12 mouse cellular contexts compared by ENCODE assay signal in genomic region chr17:28531946-28532345, GRCm38 (mm10). TPM values are rescaled to one million over a fixed set of nuclear protein-coding genes. Genes with fewer than 3 reads are reported as not detected.
DNase-seq lines count a peak whose midpoint lies in the region; ATAC-seq lines count a peak whose summit lies in the region.
"Had no signal": no experiment of that assay in that cellular context is flagged by ENCODE, and none has a peak within 500 bp of the region (broad histone marks: within the 10 kb centered on the region; RNA-seq: fewer than 3 reads in every experiment).

No protein-coding gene starts in this region.

- H3K4me3 ChIP-seq in kidney, embryonic 15.5 days (replicated peaks): peak overlapping the region; percentile 10
- H3K4me3 ChIP-seq: myocyte had no signal

- H3K9ac ChIP-seq in kidney, embryonic 15.5 days: no peak overlapping the region

- 0 out of 2 replicates have a peak, but pooled peaks have one; percentile 36 for ATAC-seq in kidney, embryonic 15.5 days (replicated peaks; ENCODE audit: low FRiP score)
- ATAC-seq in megakaryocyte-erythroid progenitor cell, adult 5-6 weeks (replicated peaks; ENCODE audit: low FRiP score, low TSS enrichment, poor library complexity, severe bottlenecking): 0 out of 2 replicates have a peak, but pooled peaks have one; percentile 47
- ATAC-seq: Patski had no signal

- 0 out of 2 replicates have a peak, but pooled peaks cover 8% of the 10 kb centered on the region for H3K27me3 ChIP-seq in kidney, embryonic 15.5 days
- H3K27me3 ChIP-seq: Patski had no signal

- H3K27ac ChIP-seq in kidney, embryonic 15.5 days: no peak overlapping the region

- H3K4me2 ChIP-seq in kidney, embryonic 15.5 days: peak overlapping the region; percentile 48

- WGBS in kidney, embryonic 15.5 days: 11% methylated on average over 18 of the region's 18 CpGs

- H3K36me3 ChIP-seq in kidney, embryonic 15.5 days: no peaks in the 10 kb centered on the region

- peaks cover 22% of the 10 kb centered on the region for H3K4me1 ChIP-seq in kidney, embryonic 15.5 days

- DNase-seq in kidney, adult 11 months: no peak
- peak; percentile 82 for DNase-seq in ZHBTc4 (ENCODE audit: low read depth, low spot score)
- DNase-seq in induced T-regulatory cell, adult 2 months (ENCODE audit: low read depth): peak; percentile 34
- no peak for DNase-seq in gastrocnemius, postnatal 4 days (ENCODE audit: low spot score in 2 of 2)
- DNase-seq in gastrocnemius, adult 8-10 months (ENCODE audit: low spot score in 2 of 2): no peak
- DNase-seq in urinary bladder, adult 18-20 months (ENCODE audit: low spot score in 2 of 2): no peak
- DNase-seq: cerebellum, adult 2 months; heart, adult 11 months had no signal

- H3K9me3 ChIP-seq in kidney, embryonic 15.5 days (replicated peaks): no peaks in the 10 kb centered on the region

RNA-seq across cellular contexts. Expression of gene Armc12, which starts 1.3 kb away (rescaled TPM):
- not detected in 2 replicates for polyA plus RNA-seq in kidney, embryonic 15.5 days (2015; fragmentation: Nextera tagmentation; extraction: Ambion mirVana)
- total RNA-seq in megakaryocyte-erythroid progenitor cell, adult 5-6 weeks (2014; fragmentation: Nextera tagmentation): not detected in 2 replicates
- total RNA-seq in megakaryocyte-erythroid progenitor cell, adult 5-6 weeks (2017): not detected in 2 replicates
- total RNA-seq in gastrocnemius, postnatal 4 days (2021): not detected
- total RNA-seq in gastrocnemius, adult 8-10 months (2022): not detected
- polyA plus RNA-seq: cerebellum, adult 2 months; myocyte; Patski had no signal

RNA-seq across cellular contexts. Expression of gene Fkbp5, which starts 14.6 kb away (rescaled TPM):
- 31.1 and 35.0 TPM in 2 replicates for polyA plus RNA-seq in kidney, embryonic 15.5 days (2015; fragmentation: Nextera tagmentation; extraction: Ambion mirVana)
- 19.8 and 32.3 TPM in 2 replicates for total RNA-seq in megakaryocyte-erythroid progenitor cell, adult 5-6 weeks (2014; fragmentation: Nextera tagmentation)
- 19.9 and 25.1 TPM in 2 replicates for total RNA-seq in megakaryocyte-erythroid progenitor cell, adult 5-6 weeks (2017)
- 10 to 100 TPM; 11.5 to 12.0 TPM for total RNA-seq in gastrocnemius, postnatal 4 days (2021)
- 100 to 1,000 TPM in 1 of 4 experiments, 10 to 100 TPM in 3; 39.2 to 148 (median 53.2) TPM for total RNA-seq in gastrocnemius, adult 8-10 months (2022)

RNA-seq across cellular contexts. Expression of gene Clpsl2, which starts 17.3 kb away (rescaled TPM):
- polyA plus RNA-seq in kidney, embryonic 15.5 days (2015; fragmentation: Nextera tagmentation; extraction: Ambion mirVana): not detected in 2 replicates
- not detected in 2 replicates for total RNA-seq in megakaryocyte-erythroid progenitor cell, adult 5-6 weeks (2014; fragmentation: Nextera tagmentation)
- total RNA-seq in megakaryocyte-erythroid progenitor cell, adult 5-6 weeks (2017): not detected in 2 replicates
- total RNA-seq in gastrocnemius, postnatal 4 days (2021): not detected
- total RNA-seq in gastrocnemius, adult 8-10 months (2022): not detected
- polyA plus RNA-seq: cerebellum, adult 2 months; myocyte; Patski had no signal

RNA-seq across cellular contexts. Expression of gene Clps, which starts 28.6 kb away (rescaled TPM):
- 0.78 and 2.6 TPM in 2 replicates for polyA plus RNA-seq in kidney, embryonic 15.5 days (2015; fragmentation: Nextera tagmentation; extraction: Ambion mirVana)
- total RNA-seq in megakaryocyte-erythroid progenitor cell, adult 5-6 weeks (2014; fragmentation: Nextera tagmentation): not detected in 2 replicates
- not detected in 2 replicates for total RNA-seq in megakaryocyte-erythroid progenitor cell, adult 5-6 weeks (2017)
- total RNA-seq in gastrocnemius, postnatal 4 days (2021): not detected
- not detected for total RNA-seq in gastrocnemius, adult 8-10 months (2022)
- polyA plus RNA-seq: myocyte, Patski had no signal

RNA-seq across cellular contexts. Expression of gene Lhfpl5, which starts 43.5 kb away (rescaled TPM):
- polyA plus RNA-seq in kidney, embryonic 15.5 days (2015; fragmentation: Nextera tagmentation; extraction: Ambion mirVana): 0.54 and 0.91 TPM in 2 replicates
- total RNA-seq in megakaryocyte-erythroid progenitor cell, adult 5-6 weeks (2014; fragmentation: Nextera tagmentation): not detected in 2 replicates
- not detected in 2 replicates for total RNA-seq in megakaryocyte-erythroid progenitor cell, adult 5-6 weeks (2017)
- not detected for total RNA-seq in gastrocnemius, postnatal 4 days (2021)
- total RNA-seq in gastrocnemius, adult 8-10 months (2022): not detected

Comparison
In these comparisons a context has a peak if more than half of its experiments do, and no peak if none do; other contexts are left out.
1. DNase-seq: peak in ZHBTc4 (single experiment) and induced T-regulatory cell, adult 2 months (single experiment); none in kidney, adult 11 months (single experiment), gastrocnemius, postnatal 4 days (0 of 2), gastrocnemius, adult 8-10 months (0 of 2) and urinary bladder, adult 18-20 months (0 of 2).